Mouse (Mus musculus): Measurements from ENCODE around the gene Golt1b.

The Golt1b gene

DNA sequence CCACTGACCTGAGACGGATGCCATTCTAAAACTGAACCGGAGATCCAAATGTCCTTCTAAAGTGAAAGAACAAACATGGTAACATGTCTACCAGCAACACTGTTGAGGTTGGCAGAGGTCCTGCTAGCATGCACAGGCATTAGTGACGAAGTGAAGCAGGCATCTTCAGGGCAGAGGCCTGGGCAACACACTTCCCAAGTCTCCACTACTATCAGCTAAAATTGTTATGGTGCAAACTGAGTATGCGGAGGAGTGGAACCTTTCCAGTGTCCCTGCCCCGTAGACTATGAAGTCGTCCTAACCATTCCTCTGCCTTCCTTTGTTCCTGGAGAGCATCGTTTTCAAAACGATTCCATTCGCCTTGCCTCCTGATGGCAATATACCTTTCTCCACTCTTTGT is 2.5 kb upstream of the Golt1b start:
- no peak for DNase-seq (ENCODE audit: low spot score)

DNA sequence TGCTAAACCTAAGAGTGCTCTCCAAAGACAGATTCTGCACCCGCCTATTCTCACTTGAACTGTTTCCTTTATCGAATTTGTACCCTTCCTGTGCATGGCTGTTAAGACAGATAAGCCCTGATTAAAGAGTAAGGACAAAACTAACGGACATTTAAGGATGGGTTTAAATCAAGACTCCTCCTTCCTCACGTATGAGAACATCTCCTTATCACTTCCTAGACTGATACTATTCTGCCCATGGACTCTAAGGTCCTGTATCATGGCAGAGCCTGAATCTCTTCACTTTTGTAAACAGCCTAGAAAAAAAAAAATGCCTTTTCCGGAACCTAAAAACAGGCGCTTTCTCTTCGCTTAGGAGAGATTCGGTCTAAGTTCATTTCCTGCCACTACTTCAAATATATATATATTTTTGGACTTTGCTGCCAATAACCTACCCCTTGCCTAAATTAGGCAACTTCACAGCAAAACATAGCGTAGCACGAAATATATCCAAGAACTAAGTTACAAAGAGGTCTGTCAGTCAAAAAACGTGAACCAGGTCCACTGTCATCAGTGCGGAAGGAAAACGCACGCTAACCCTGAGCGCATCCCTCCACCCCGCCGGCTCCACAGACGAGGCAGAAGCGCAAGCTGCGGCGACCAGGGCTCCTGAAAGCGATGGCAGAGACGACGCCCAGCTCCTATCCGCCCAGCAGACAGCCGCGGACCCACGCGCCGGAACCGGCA is 573 bp upstream of the Golt1b start:
- no peak for DNase-seq (ENCODE audit: low spot score)

DNA sequence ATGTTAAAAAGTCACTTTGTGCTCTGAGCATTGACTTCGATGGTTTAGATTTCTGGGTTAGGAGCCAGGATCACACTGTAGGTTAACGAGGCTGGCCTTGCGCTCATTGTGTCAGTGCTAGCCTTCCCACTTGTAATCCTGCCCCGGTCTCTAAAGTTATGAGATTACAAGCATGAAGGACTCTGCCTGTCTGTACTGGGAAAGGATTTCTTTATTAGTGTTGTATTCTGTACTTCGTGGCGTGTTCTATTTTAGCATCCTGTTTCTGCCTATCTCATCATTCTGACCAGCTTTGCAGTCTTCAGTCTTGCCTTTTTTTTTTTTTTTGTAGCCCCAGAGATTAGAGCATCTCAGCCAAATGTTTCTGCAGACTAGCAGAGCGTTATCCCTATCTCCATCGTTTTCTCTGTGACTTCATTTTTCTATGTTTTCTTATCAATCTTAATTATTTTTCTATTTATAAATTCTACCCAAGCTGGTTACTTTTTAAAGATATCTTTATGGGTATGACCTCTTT is 792 bp downstream of the Golt1b start:
- DNase-seq (ENCODE audit: low spot score), result no peak

DNA sequence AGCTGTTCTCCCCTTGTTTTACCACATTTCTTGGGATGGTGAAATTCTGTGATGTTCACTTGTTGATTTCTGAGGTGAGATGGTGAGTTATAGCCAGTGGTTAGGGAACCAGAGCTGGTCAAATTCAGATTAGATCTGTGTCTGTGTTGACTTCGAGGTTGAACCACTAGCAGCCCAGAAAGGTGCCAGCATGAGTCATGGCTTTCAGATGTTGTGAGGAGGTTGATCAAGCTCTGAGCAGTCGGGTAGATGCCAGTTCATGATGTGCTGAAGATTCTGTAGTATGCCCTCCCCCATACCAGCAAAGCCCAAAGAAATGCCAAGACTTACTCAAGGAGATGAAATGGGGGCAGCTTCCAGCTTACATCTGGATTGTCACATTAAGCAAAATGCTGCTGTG is 2.1 kb downstream of the Golt1b start:
- no peak for DNase-seq (ENCODE audit: low spot score)

DNA sequence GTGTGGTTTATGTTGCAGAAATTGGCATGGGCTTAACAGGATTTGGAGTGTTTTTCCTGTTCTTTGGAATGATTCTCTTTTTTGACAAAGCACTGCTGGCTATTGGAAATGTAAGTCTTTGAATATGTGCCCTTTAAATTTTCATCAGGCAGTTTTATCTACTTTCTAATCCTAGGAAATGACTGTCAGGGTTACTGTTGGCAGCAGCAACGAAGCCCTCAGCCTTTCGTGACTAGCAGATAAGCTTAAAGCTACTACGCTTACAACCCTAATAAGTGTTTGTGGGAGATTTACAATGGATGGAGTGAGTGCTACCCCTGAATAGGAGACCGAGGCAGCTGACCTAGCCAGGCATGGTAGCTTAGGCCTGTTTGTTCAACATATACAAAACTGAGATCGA is 5.3 kb downstream of the Golt1b start:
- DNase-seq (ENCODE audit: low spot score), result no peak

DNA sequence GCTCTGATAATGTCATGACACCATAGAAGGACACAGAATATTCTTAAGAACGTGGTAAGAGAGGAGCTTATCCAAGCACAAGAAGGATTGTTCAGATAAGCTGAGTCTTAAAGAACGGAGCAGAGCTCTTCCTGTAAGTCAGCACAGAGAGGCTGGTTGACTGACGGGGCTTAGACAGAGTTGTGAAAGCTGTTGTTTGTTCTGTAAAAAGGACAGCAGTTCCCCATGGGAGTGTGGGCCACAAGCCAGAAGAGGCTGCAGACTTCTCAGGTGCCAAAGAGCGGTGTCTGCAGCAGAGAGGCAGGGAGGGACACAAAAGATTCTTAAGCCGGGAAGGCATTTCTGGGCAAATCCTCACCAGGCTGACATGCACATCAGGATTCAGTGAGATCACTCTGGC is 7.6 kb downstream of the Golt1b start:
- DNase-seq (ENCODE audit: low spot score), result no peak

DNA sequence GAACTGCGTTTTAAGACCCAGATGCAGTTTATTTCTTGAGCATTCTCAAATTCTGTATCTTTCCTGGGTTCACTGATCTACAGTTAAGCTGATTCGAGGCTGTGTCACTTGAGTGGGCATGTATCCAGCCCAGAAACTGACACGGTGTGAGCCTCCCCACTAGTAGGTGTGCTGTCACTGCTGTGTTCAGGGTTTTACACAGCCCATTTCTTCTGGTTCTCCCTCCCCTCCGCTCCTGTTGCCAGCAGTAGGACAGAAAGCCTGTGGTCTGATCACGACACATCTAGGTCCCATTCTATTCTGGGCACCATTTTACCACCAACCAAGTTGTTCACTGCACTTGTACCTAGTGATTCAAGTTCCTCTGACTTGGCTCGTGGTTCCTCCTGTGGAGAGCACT is 8.7 kb downstream of the Golt1b start:
- no peak for DNase-seq (ENCODE audit: low spot score)

DNA sequence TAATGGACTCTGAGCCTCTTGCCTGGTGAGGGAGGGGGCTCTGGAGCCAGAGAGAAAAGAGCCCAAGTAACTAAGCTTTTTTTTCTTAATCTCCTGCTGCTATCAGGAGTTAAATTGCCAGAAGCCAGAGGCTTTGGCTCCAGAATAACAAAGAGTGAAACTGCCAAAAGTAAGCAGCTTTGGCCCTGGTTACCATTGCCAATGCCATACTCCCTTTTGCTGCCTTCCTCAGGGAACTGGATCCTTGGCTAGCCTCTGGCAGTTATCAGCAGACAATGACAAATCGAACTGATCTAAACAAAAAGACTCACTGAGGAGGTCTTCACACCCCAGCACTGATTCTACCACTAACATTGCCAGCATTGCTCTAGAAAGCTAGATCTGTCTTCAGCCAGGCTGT is 24.1 kb downstream of the Golt1b start:
- DNase-seq (ENCODE audit: low spot score), result no peak

DNA sequence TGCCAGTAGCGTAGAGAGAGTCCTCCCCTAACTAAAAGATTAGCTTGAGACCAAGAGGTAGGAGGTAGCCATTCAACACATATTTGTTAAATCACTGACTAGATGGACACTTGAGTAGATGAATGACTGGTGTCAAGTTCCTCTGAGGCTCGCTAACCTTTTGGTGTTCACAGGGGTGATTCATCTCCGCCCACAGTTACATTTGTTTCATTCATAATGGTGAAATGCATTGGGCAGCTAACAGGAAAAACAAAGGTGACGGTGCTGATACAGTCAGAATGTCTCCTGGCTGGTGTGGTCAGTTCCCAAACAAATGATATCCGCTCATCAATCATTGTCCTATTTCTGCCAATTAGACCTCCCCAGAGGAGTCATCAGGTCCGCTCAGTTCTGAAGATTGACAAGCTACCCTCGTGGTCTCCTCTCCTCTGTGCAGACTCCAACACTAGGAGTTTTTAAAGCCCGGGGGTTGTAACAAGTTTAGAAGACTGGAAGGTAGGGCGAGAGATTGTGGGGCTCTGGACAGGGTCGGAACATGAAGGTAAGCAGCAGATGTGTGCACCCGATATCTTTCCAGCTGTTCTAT is 26.0 kb downstream of the Golt1b start, which contains the start of gene Spx:
Spx (plus strand) TSS at position 536 of the 586 bp plus-strand sequence.
- DNase-seq (ENCODE audit: low spot score), result no peak

DNA sequence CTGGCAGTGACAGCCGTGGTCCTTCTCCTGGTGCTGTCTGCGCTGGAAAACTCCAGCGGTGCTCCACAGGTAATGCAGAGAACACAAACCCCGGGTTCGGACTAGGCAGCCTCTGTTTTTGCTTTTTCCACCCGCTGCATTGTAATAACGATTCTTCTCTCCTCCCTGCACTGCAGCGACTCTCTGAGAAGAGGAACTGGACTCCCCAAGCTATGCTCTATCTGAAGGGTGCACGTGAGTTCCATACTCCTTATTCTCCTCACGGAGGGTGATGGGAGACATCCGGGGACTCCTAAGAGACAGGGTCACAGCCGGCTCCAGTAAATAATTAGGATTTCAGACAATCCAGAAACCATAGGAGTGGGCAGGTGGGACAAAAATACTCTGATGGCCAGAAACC is 26.8 kb downstream of the Golt1b start:
- DNase-seq (ENCODE audit: low spot score), result no peak

DNA sequence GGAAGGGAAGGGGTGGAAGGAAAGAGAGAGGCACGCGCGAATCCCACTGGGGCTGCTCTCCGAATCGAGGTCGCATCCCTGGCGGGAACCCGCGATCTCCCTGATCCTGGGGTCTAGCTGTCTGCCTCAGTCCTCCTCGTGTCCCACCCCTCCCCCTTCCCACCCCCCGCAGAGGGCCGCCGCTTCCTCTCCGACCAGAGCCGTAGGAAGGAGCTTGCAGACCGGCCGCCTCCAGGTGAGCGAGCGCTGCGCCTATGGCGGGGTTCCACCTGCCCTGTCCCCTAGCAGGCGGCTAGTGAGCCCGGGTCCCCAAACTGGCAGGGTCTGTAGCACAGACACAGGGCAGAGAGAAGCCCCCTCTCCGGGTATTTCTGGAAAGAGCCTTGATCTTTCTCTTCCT is 27.6 kb downstream of the Golt1b start:
- DNase-seq (ENCODE audit: low spot score), result no peak

DNA sequence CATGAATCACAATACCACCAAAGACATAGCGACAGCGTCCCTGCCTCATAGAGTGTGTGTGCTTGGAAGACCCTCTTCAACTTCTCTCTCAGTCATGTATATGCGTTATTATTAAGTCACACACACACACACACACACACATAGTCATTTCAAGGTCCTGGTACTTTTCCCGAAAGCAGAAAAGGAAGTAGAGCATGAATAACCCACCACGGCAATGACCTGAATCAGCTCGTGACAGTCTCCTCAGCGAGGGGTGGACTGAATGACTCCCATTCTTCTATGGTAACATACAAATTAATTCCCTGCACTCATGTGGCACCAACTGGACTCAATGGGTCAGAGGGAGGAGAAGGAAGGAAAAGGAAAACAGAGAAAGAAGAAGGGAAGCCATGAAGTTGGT is 38.0 kb downstream of the Golt1b start:
- no peak for DNase-seq (ENCODE audit: low spot score)

DNA sequence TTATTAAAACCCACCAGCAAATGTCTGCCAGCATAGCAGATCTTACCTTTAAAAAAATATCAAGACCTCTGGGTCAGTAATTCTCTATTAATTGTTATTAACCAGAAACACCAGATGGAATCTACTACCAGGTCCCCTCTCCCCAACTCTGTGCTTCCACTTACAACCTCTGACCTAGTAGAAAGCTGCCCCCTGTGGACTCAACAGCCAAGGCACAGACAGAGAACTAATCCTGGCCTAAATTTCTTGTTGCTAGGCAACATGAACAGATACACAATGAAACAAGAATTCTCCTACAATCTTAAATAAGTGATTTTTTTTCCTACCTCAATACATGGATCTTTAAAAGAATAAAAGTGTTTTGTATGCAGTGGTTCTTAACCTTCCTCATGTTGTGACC is 42.1 kb downstream of the Golt1b start:
- DNase-seq (ENCODE audit: low spot score), result no peak

DNA sequence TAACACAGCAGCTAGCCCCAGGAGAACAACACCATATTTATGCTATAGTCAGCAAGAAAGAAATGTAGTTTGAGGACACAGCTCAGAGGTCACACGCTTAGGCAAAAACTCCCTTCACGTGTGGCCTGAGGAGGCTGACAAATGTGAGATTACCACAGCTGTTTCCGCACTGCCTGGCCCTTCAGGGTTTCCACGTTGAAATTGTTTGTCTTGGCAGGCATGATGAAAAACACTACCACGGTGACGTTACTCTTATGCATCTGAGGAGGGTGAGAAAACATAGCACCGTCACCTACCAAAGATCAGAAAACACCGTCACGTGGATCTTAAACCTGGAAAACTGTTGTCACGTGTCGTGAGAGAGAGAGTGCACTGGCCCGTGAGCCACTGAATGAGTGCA is 64.4 kb downstream of the Golt1b start:
- DNase-seq (ENCODE audit: low spot score), result no peak

DNA sequence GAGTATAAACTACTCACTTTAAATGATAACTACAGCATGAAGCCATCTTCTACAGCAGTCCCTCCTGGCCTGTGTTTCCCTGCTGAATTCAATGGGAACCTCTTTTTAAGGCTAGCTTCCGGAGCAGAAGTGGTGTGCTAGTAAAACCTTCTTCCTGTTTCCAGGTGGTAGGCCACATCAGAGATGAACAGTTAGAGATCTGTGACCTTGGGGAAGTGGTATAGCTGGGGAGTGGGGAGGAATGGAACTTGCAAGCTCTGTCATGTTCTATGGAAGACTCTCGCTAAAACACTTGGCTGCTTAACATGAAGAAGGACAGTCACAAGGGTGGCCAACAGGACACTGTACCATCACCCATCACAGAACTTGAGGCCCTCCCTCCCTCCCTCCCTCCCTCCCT is 66.3 kb downstream of the Golt1b start:
- no peak for DNase-seq (ENCODE audit: low spot score)
